Mouse (Mus musculus) heart, adult 2 months (tissue): ENCODE data around the gene Bfar.

Experiments
- CTCF ChIP-seq: fragments of 200-600 bp; IDR thresholded peaks from 2 replicates; pipeline ENCODE4 v1.8.1; 2022; ENCODE audit warnings: antibody characterized with exemption, mild to moderate bottlenecking, moderate library complexity
- EP300 ChIP-seq: fragments of 200-500 bp; IDR thresholded peaks from 2 replicates; pipeline ENCODE4 v1.6.1; 2011; ENCODE audit warnings: low read depth, low read length, control low read depth; ENCODE audit not compliant: insufficient read depth
- POLR2A ChIP-seq: fragments of 200-500 bp; IDR thresholded peaks from 2 replicates; pipeline ENCODE4 v1.6.1; 2011; ENCODE audit warnings: mild to moderate bottlenecking, low read depth, low read length, control low read depth; ENCODE audit not compliant: insufficient read depth

DNA sequence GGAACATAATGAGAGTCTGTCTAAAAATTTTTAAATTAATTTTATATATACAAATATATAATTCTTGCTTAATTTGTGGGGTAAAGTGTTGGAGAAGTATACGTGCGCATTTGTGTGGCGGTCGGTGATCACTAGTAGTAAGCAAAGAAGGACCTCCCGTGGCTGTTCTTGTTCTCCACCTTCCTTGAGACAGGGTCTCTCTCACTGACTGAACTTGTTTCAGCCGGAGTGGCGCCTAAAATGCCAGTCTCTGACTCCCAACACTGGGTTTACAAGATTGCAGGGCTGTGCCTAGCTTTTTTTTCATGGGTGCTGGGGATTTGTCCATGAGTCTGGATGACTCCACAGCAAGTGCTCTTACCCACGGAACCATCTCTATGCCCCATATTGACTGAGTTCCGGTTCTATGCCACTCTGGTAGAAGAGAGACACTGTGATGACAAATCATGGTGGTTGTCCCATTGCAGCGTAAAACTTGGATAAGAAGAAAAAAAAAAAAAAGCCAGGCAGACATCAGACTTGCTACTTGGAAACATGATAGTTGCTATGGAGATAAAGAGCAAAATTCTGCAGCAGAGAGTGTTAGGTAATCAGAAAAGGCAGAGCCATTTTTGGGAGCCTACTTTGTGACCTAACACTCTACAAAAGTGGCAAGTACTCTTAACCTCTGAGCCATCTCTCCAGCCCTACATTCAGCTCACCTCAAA, 3.1 kb upstream of the Bfar start:
- no peak for TF ChIP-seq CTCF
- no peak for TF ChIP-seq POLR2A
- no peak for TF ChIP-seq EP300
